Mouse (Mus musculus) ovary, adult 18-20 months (tissue): ENCODE results near the gene Siva1.
A peak's percentile ranks its signal among the peaks of the same experiment; 100 is the strongest.

Source experiments
- DNase-seq: peaks from one replicate; pipeline ENCODE4 v3.0.0; 2022; ENCODE audit warnings: low spot score, mixed read lengths

The Siva1 gene

GRCm38 (mm10) chr12:112678555-112679026 lies 34.1 kb downstream of the Siva1 start, which contains the start of gene Zbtb42:
TSS of gene Zbtb42 (plus strand) at chr12:112678828.
- no peak for DNase-seq

GRCm38 (mm10) chr12:112679027-112679996 lies 34.8 kb downstream of the Siva1 start:
- DNase-seq: no peak

GRCm38 (mm10) chr12:112683351-112683750 lies 38.9 kb downstream of the Siva1 start:
- no peak for DNase-seq

- no peak for DNase-seq
These were observed 44.0 kb downstream of the Siva1 start for GRCm38 (mm10) chr12:112688458-112688857.

- peak; percentile 89 for DNase-seq
These were observed 49.0 kb downstream of the Siva1 start for GRCm38 (mm10) chr12:112693185-112694126.

- no peak for DNase-seq
These were observed 49.6 kb downstream of the Siva1 start for GRCm38 (mm10) chr12:112694127-112694475.

- DNase-seq: no peak
These were observed 52.4 kb downstream of the Siva1 start for GRCm38 (mm10) chr12:112696806-112697425.
